Mouse (Mus musculus): ENCODE measurements around the gene Pde10a. TPM values are rescaled to one million over a fixed set of nuclear protein-coding genes. Genes with fewer than 3 reads are reported as not detected.

The Pde10a gene
- total and polyA plus RNA-seq, 3 experiments, result 0.04 to 0.41 (median 0.21) TPM

GRCm38 (mm10) chr17:8898221-8898620 is 373.0 kb downstream of the Pde10a start:
- H3K9me3 ChIP-seq (replicated peaks; ENCODE audit: low read length), result no peaks in the 10 kb centered on the region
- no peak for DNase-seq (ENCODE audit: extremely low read depth)
- in situ Hi-C loops (cut with MboI; ENCODE audit: low pct_ligation_motif_present, low pct_unique_long_range_greater_than_20kb, low sequenced_read_pairs) (no loop called here), dilution Hi-C loops (cut with MboI; ENCODE audit: extremely low pct_ligation_motif_present, extremely low pct_unique_long_range_greater_than_20kb, low sequenced_read_pairs) (no loop called here)
- H3K27me3 ChIP-seq (replicated peaks), result no peaks in the 10 kb centered on the region
- H3K9ac ChIP-seq (ENCODE audit: insufficient read depth, low read depth), result no peak overlapping the region
- TF ChIP-seq EP300 (IDR thresholded peaks at IDR 0.05; ENCODE audit: low read length), result no peak
- TF ChIP-seq MXI1 (IDR thresholded peaks at IDR 0.05; ENCODE audit: low read depth, low read length), result no peak
- TF ChIP-seq SMC3 (IDR thresholded peaks at IDR 0.05; ENCODE audit: low read depth, low read length), result no peak
- TF ChIP-seq JUN (IDR thresholded peaks at IDR 0.05; ENCODE audit: insufficient read depth, low read depth, low read length), result no peak
- no peak for TF ChIP-seq CHD2 (IDR thresholded peaks at IDR 0.05; ENCODE audit: low read length)
- no peak for TF ChIP-seq TBP (conservative IDR thresholded peaks at IDR 0.05; ENCODE audit: low read depth, low read length)
- TF ChIP-seq MEF2A (IDR thresholded peaks at IDR 0.05; ENCODE audit: borderline replicate concordance, low read depth, low read length), result no peak
- TF ChIP-seq ZMIZ1 (IDR thresholded peaks at IDR 0.05; ENCODE audit: low read depth, low read length), result no peak
- TF ChIP-seq ETS1 (conservative IDR thresholded peaks at IDR 0.05; ENCODE audit: low read depth, low read length), result no peak
- no peak for TF ChIP-seq MAZ (IDR thresholded peaks at IDR 0.05; ENCODE audit: low read depth, low read length)
- no peak for TF ChIP-seq KAT2A (IDR thresholded peaks at IDR 0.05; ENCODE audit: insufficient replicate concordance, low read length)
- TF ChIP-seq E2F4 (IDR thresholded peaks at IDR 0.05; ENCODE audit: insufficient replicate concordance, low read depth, low read length), result no peak
- H3K4me2 ChIP-seq (ENCODE audit: insufficient read depth, low read depth, poor library complexity, severe bottlenecking), result no peak overlapping the region
- H3K79me2 ChIP-seq (replicated peaks; ENCODE audit: control insufficient read depth, extremely low read depth, insufficient read depth, poor library complexity, severe bottlenecking), result no peaks in the 10 kb centered on the region
- no peak overlapping the region for H3K4me3 ChIP-seq (replicated peaks in 1 of 3; ENCODE audit: low read depth in 2 of 3, low read length in 2 of 3, poor library complexity in 1 of 3)
- no peaks in the 10 kb centered on the region for H3K36me3 ChIP-seq (replicated peaks in 1 of 2; ENCODE audit: control insufficient read depth in 1 of 2, insufficient read depth in 1 of 2, low read length in 1 of 2)
- H3K27ac ChIP-seq (ENCODE audit: insufficient read depth, low read depth), result no peak overlapping the region
- H3K4me1 ChIP-seq (ENCODE audit: control insufficient read depth in 1 of 2, insufficient read depth in 2 of 2), result no peaks in the 10 kb centered on the region

GRCm38 (mm10) chr17:8899212-8899611 is 374.0 kb downstream of the Pde10a start:
- in situ Hi-C loops (cut with MboI; ENCODE audit: low pct_ligation_motif_present, low pct_unique_long_range_greater_than_20kb, low sequenced_read_pairs), result no loop called here
- no peak for DNase-seq (ENCODE audit: extremely low read depth)
- H3K27me3 ChIP-seq (replicated peaks), result no peaks in the 10 kb centered on the region
- H3K4me3 ChIP-seq (replicated peaks in 1 of 3; ENCODE audit: low read depth in 2 of 3, low read length in 2 of 3, poor library complexity in 1 of 3), result no peak overlapping the region
- H3K4me2 ChIP-seq (ENCODE audit: insufficient read depth, low read depth, poor library complexity, severe bottlenecking), result no peak overlapping the region
- H3K27ac ChIP-seq (ENCODE audit: insufficient read depth, low read depth), result no peak overlapping the region
- no peaks in the 10 kb centered on the region for H3K36me3 ChIP-seq (replicated peaks in 1 of 2; ENCODE audit: control insufficient read depth in 1 of 2, insufficient read depth in 1 of 2, low read length in 1 of 2)
- H3K4me1 ChIP-seq (ENCODE audit: control insufficient read depth in 1 of 2, insufficient read depth in 2 of 2), result no peaks in the 10 kb centered on the region
- H3K9me3 ChIP-seq (replicated peaks; ENCODE audit: low read length), result no peaks in the 10 kb centered on the region
- TF ChIP-seq SIN3A (IDR thresholded peaks at IDR 0.05; ENCODE audit: low read length), result no peak
- TF ChIP-seq EP300 (IDR thresholded peaks at IDR 0.05; ENCODE audit: low read length), result no peak
- TF ChIP-seq POLR2A (IDR thresholded peaks at IDR 0.05; ENCODE audit: low read depth, low read length), result no peak
- no peak for TF ChIP-seq MXI1 (IDR thresholded peaks at IDR 0.05; ENCODE audit: low read depth, low read length)
- TF ChIP-seq RAD21 (IDR thresholded peaks at IDR 0.05; ENCODE audit: low read depth, low read length), result no peak
- no peak for TF ChIP-seq TCF12 (IDR thresholded peaks at IDR 0.05; ENCODE audit: low read depth, low read length)
- TF ChIP-seq JUN (IDR thresholded peaks at IDR 0.05; ENCODE audit: insufficient read depth, low read depth, low read length), result no peak
- no peak for TF ChIP-seq CHD2 (IDR thresholded peaks at IDR 0.05; ENCODE audit: low read length)
- no peak for TF ChIP-seq NRF1 (IDR thresholded peaks at IDR 0.05; ENCODE audit: low read depth, low read length)
- no peak for TF ChIP-seq SMC3 (IDR thresholded peaks at IDR 0.05; ENCODE audit: low read depth, low read length)
- no peak for TF ChIP-seq JUND (conservative IDR thresholded peaks at IDR 0.05; ENCODE audit: low read depth, low read length)
- TF ChIP-seq ZMIZ1 (IDR thresholded peaks at IDR 0.05; ENCODE audit: low read depth, low read length), result no peak
- no peak for TF ChIP-seq TBP (conservative IDR thresholded peaks at IDR 0.05; ENCODE audit: low read depth, low read length)
- dilution Hi-C loops (cut with MboI; ENCODE audit: extremely low pct_ligation_motif_present, extremely low pct_unique_long_range_greater_than_20kb, low sequenced_read_pairs), result no loop called here
- no peaks in the 10 kb centered on the region for H3K79me2 ChIP-seq (replicated peaks; ENCODE audit: control insufficient read depth, extremely low read depth, insufficient read depth, poor library complexity, severe bottlenecking)
- H3K9ac ChIP-seq (ENCODE audit: insufficient read depth, low read depth), result no peak overlapping the region

Data from CH12.LX (cell line).